Mouse (Mus musculus) gastrocnemius, postnatal 36 days (tissue): ENCODE measurements around the gene Gria2. TPM values are rescaled to one million over a fixed set of nuclear protein-coding genes. Genes with fewer than 3 reads are reported as not detected.

ENCODE experiments used
- microRNA-seq, 2 experiments: library from miRNA; unstranded; fragments of <30 nt; microRNA quantifications; one replicate each; pipeline ENCODE4 v1.2.0; 2021
- total RNA-seq, 2 experiments: library from RNA; stranded (reverse); gene quantifications; 2 replicates each; pipeline ENCODE4 v1.2.3; 2021

Gene Gria2
- total RNA-seq, 2 experiments from 2014 or later, result 0.05 TPM; not detected in 1

Small RNA genes lying within 50 kb of the gene (microRNA-seq; reads per million reads assigned to microRNA genes)
- gene Gm25749, result 0 reads per million in 2 experiments

Other genes with a start within 250 kb of the Gria2 start
- gene Glrb, start 110.8 kb upstream of the Gria2 start, total RNA-seq, result under 1 TPM in 1 of 2 experiments, not detected in 1; 0.15 TPM
- 1 to 10 TPM; 1.3 to 1.6 TPM for gene Pdgfc, start 233.6 kb upstream of the Gria2 start, total RNA-seq